Mouse (Mus musculus) CH12.LX (cell line): ENCODE measurements at regions not wholly inside any gene's neighbourhood (a gene's known extent, or its start where the extent isn't known, plus 50 kb on each side); places are given as distances from the start of the nearest gene placed in this dataset.

ENCODE experiments used
- CHD2 ChIP-seq: IDR thresholded peaks from 2 replicates; pipeline ENCODE4 v1.6.1; 2011; ENCODE audit warnings: low read length, improper control_type of control experiment
- CTCF ChIP-seq, 2 experiments: IDR thresholded peaks in 1 of 2; conservative IDR thresholded peaks in 1 of 2; 2 replicates each; pipeline ENCODE4 v1.5.1; 2011 to 2012; ENCODE audit warnings: low read depth in 2 of 2, low read length in 2 of 2, improper control_type of control experiment in 1 of 2, inconsistent platforms in 1 of 2, mild to moderate bottlenecking in 1 of 2, moderate library complexity in 1 of 2
- EP300 ChIP-seq: IDR thresholded peaks from 2 replicates; pipeline ENCODE4 v1.6.1; 2011; ENCODE audit warnings: low read length, improper control_type of control experiment
- GABPA ChIP-seq: IDR thresholded peaks from 2 replicates; pipeline ENCODE4 v1.6.1; 2012; ENCODE audit warnings: low read depth, low read length, improper control_type of control experiment, inconsistent platforms; ENCODE audit not compliant: insufficient replicate concordance
- MAFK ChIP-seq: IDR thresholded peaks from 2 replicates; pipeline ENCODE4 v1.6.1; 2011; ENCODE audit warnings: low read length, improper control_type of control experiment; ENCODE audit not compliant: insufficient replicate concordance
- MAX ChIP-seq: IDR thresholded peaks from 2 replicates; pipeline ENCODE4 v1.6.1; 2011; ENCODE audit warnings: low read length, improper control_type of control experiment
- MEF2A ChIP-seq: IDR thresholded peaks from 2 replicates; pipeline ENCODE4 v1.6.1; 2014; ENCODE audit warnings: low read depth, mild to moderate bottlenecking, inconsistent platforms, low read length, improper control_type of control experiment, borderline replicate concordance
- POLR2A ChIP-seq: IDR thresholded peaks from 2 replicates; pipeline ENCODE4 v1.6.1; 2011; ENCODE audit warnings: low read depth, mild to moderate bottlenecking, improper control_type of control experiment, low read length
- TCF12 ChIP-seq: IDR thresholded peaks from 2 replicates; pipeline ENCODE4 v1.6.1; 2014; ENCODE audit warnings: low read depth, mild to moderate bottlenecking, inconsistent platforms, low read length, improper control_type of control experiment
- ZNF384 ChIP-seq: IDR thresholded peaks from 2 replicates; pipeline ENCODE4 v1.6.1; 2012; ENCODE audit warnings: low read depth, low read length, improper control_type of control experiment, inconsistent platforms

GRCm38 (mm10) chr3:66537913-66538312 is 241.3 kb upstream of the Veph1 start:
- TF ChIP-seq CHD2 = no peak
- no peak for TF ChIP-seq POLR2A
- TF ChIP-seq EP300 = no peak
- no peak for TF ChIP-seq MEF2A
- TF ChIP-seq GABPA = no peak
- no peak for TF ChIP-seq MAX
- TF ChIP-seq MAFK = no peak
- TF ChIP-seq TCF12 = no peak
- no peak for TF ChIP-seq CTCF (conservative IDR thresholded peaks at IDR 0.05 in 1 of 2, IDR thresholded peaks at IDR 0.05 in 1 of 2; ENCODE audit: low read depth in 2 of 2, low read length in 2 of 2)
- no peak for TF ChIP-seq ZNF384
